Mouse (Mus musculus) heart, adult 2 months (tissue): Measurements from ENCODE around the gene Fbrs. TPM values are rescaled to one million over a fixed set of nuclear protein-coding genes. Genes with fewer than 3 reads are reported as not detected.

ENCODE experiments used
- DNase-seq, 2 experiments: peaks; one replicate each; pipeline ENCODE4 v3.0.0; 2021
- H3K27ac ChIP-seq: fragments of 200-600 bp; 2 replicates; pipeline ENCODE4 v1.8.1; 2022
- H3K27me3 ChIP-seq: fragments of 200-500 bp; 2 replicates; pipeline ENCODE4 v1.6.1; 2012; ENCODE audit warnings: mild to moderate bottlenecking, low read length, inconsistent platforms, mixed read lengths; ENCODE audit not compliant: control insufficient read depth, insufficient read depth
- H3K36me3 ChIP-seq: fragments of 200-500 bp; 2 replicates; pipeline ENCODE4 v1.6.1; 2012; ENCODE audit warnings: low read length, inconsistent platforms; ENCODE audit not compliant: control insufficient read depth, insufficient read depth
- H3K4me1 ChIP-seq: fragments of 200-500 bp; 2 replicates; pipeline ENCODE4 v1.6.1; 2011; ENCODE audit warnings: low read length; ENCODE audit not compliant: control insufficient read depth, insufficient read depth
- H3K4me3 ChIP-seq: fragments of 200-600 bp; 2 replicates; pipeline ENCODE4 v1.8.1; 2022
- H3K79me2 ChIP-seq: fragments of 200-500 bp; replicated peaks from 2 replicates; pipeline ENCODE4 v1.6.1; 2012; ENCODE audit warnings: mild to moderate bottlenecking, inconsistent platforms, low read length, moderate library complexity, mixed read lengths; ENCODE audit not compliant: control insufficient read depth, insufficient read depth
- H3K9ac ChIP-seq: fragments of 200-500 bp; 2 replicates; pipeline ENCODE4 v1.6.1; 2012; ENCODE audit warnings: low read depth, mild to moderate bottlenecking, control low read depth, inconsistent platforms, low read length, mixed read lengths
- CTCF ChIP-seq: fragments of 200-600 bp; IDR thresholded peaks from 2 replicates; pipeline ENCODE4 v1.8.1; 2022; ENCODE audit warnings: antibody characterized with exemption, mild to moderate bottlenecking, moderate library complexity
- EP300 ChIP-seq: fragments of 200-500 bp; IDR thresholded peaks from 2 replicates; pipeline ENCODE4 v1.6.1; 2011; ENCODE audit warnings: low read depth, low read length, control low read depth; ENCODE audit not compliant: insufficient read depth
- POLR2A ChIP-seq: fragments of 200-500 bp; IDR thresholded peaks from 2 replicates; pipeline ENCODE4 v1.6.1; 2011; ENCODE audit warnings: mild to moderate bottlenecking, low read depth, low read length, control low read depth; ENCODE audit not compliant: insufficient read depth
- WGBS: fragments of 180-500 bp; shearing (Covaris S2); methylation state at CpG from one replicate; pipeline ENCODE4 v1.1.7; 2018; 5-methylcytosine and 5-hydroxymethylcytosine counted together
- intact Hi-C: fragments of 180-260 bp; cut with DNase I; formaldehyde crosslinking; loops from one replicate; pipeline ENCODE4 v1.15.1; 2025
- polyA plus RNA-seq: library from polyadenylated mRNA; depleted of rRNA; stranded (reverse); fragments of >200 nt; gene quantifications from 2 replicates; pipeline ENCODE4 v1.2.3, GENCODE M21; 2012
- total RNA-seq, 2 experiments: library from RNA; stranded (reverse); gene quantifications; 2 replicates each; pipeline ENCODE4 v1.2.3; 2021

The Fbrs gene
- total and polyA plus RNA-seq, 3 experiments = 16.4 to 33.9 (median 31.2) TPM

- Histone ChIP-seq H3K4me1 (peaks cover 6% of the 10 kb centered on the region), H3K27me3 (no peaks in the 10 kb centered on the region), H3K9ac (no peak overlapping the region), H3K79me2 (0 out of 2 replicates have a peak, but pooled peaks cover 1% of the 10 kb centered on the region), H3K36me3 (peaks cover 17% of the 10 kb centered on the region), H3K27ac (peak overlapping the region; percentile 98), H3K4me3 (peak overlapping the region; percentile 93)
- intact Hi-C loops = loop anchor here (2.0 to 10.0 kb wide), 5 partner anchors 30 to 259 kb away; partner anchors contain the start of genes Ccdc189, Orai3 and Rnf40
- TF ChIP-seq POLR2A (no peak), CTCF (peak; percentile 51), EP300 (no peak)
- WGBS = 40% methylated on average over 8 of the region's 8 CpGs
- DNase-seq = no peak
Measured at GRCm38 (mm10) chr7:127511241-127511640, 32.2 kb downstream of the Fbrs start.

- peak; percentile 93 to 97 for DNase-seq
- Histone ChIP-seq H3K27ac (peak within 1 kb of the TSS; percentile 98), H3K27me3 (no peaks in the 10 kb centered on the region), H3K4me3 (peak within 1 kb of the TSS; percentile 93), H3K79me2 (0 out of 2 replicates have a peak, but pooled peaks cover 1% of the 10 kb centered on the region), H3K36me3 (peaks cover 19% of the 10 kb centered on the region), H3K4me1 (peaks cover 6% of the 10 kb centered on the region), H3K9ac (peak within 1 kb of the TSS; percentile 96)
- intact Hi-C loops = loop anchor here (2.0 to 10.0 kb wide), 5 partner anchors 31 to 260 kb away; partner anchors contain the start of genes Ccdc189, Orai3 and Rnf40
- WGBS = under 1% methylated on average over 37 of the region's 37 CpGs
- TF ChIP-seq CTCF (no peak), EP300 (peak; percentile 79; the same call in 1 of the 2 replicates), POLR2A (peak; percentile 89)
Measured at GRCm38 (mm10) chr7:127511808-127512230, 32.8 kb downstream of the Fbrs start, which contains the start of gene Srcap. Gene Srcap (plus strand): TSS chr7:127511983.

GRCm38 (mm10) chr7:127512231-127513015 lies 33.4 kb downstream of the Fbrs start:
- Histone ChIP-seq H3K36me3 (peaks cover 22% of the 10 kb centered on the region), H3K9ac (peak overlapping the region; percentile 96), H3K79me2 (peaks cover 1% of the 10 kb centered on the region; the same call in 1 of the 2 replicates), H3K4me1 (peaks cover 6% of the 10 kb centered on the region), H3K4me3 (peak overlapping the region; percentile 93), H3K27me3 (no peaks in the 10 kb centered on the region), H3K27ac (peak overlapping the region; percentile 98)
- under 1% methylated on average over 85 of the region's 93 CpGs for WGBS
- intact Hi-C loops = loop anchor here (5.0 to 10.0 kb wide), 4 partner anchors 75 to 260 kb away; partner anchors contain the start of genes Ccdc189, Orai3 and Rnf40
- TF ChIP-seq CTCF = no peak
- TF ChIP-seq POLR2A = peak; percentile 36; the same call in 1 of the 2 replicates
- DNase-seq = peak; percentile 84 to 94

GRCm38 (mm10) chr7:127513016-127513390 lies 34.0 kb downstream of the Fbrs start:
- peaks cover 25% of the 10 kb centered on the region for H3K36me3 ChIP-seq
- TF ChIP-seq CTCF = no peak
- TF ChIP-seq EP300 = no peak
- no peak for TF ChIP-seq POLR2A
- H3K9ac ChIP-seq = peak overlapping the region; percentile 96; the same call in 1 of the 2 replicates
- H3K27ac ChIP-seq = peak overlapping the region; percentile 98
- no peaks in the 10 kb centered on the region for H3K27me3 ChIP-seq
- H3K4me3 ChIP-seq = peak overlapping the region; percentile 93
- DNase-seq = peak in 1 of 2 experiments; percentile 42
- intact Hi-C loops = loop anchor here (5.0 to 10.0 kb wide), 4 partner anchors 74 to 261 kb away; partner anchors contain the start of genes Ccdc189, Orai3 and Rnf40
- peaks cover 6% of the 10 kb centered on the region for H3K4me1 ChIP-seq
- 16% methylated on average over 8 of the region's 8 CpGs for WGBS
- H3K79me2 ChIP-seq = peaks cover 1% of the 10 kb centered on the region; the same call in 1 of the 2 replicates

- no peak for TF ChIP-seq CTCF
- no peak for TF ChIP-seq POLR2A
- TF ChIP-seq EP300 = no peak
- intact Hi-C loops = loop anchor here (5.0 to 10.0 kb wide), 4 partner anchors 74 to 261 kb away; partner anchors contain the start of genes Ccdc189, Orai3 and Rnf40
- peaks cover 25% of the 10 kb centered on the region for H3K36me3 ChIP-seq
- peak overlapping the region; percentile 98 for H3K27ac ChIP-seq
- H3K27me3 ChIP-seq = no peaks in the 10 kb centered on the region
- peak overlapping the region; percentile 29; the same call in 1 of the 2 replicates for H3K9ac ChIP-seq
- no peak overlapping the region for H3K4me3 ChIP-seq
- H3K79me2 ChIP-seq = peaks cover 1% of the 10 kb centered on the region; the same call in 1 of the 2 replicates
- DNase-seq = no peak
- 51% methylated on average over 3 of the region's 3 CpGs for WGBS
- H3K4me1 ChIP-seq = peaks cover 6% of the 10 kb centered on the region
Measured at GRCm38 (mm10) chr7:127513781-127514180, 34.8 kb downstream of the Fbrs start.
